Comparison of ENCODE assay signal across 9 mouse cellular contexts in genomic region chrX:83740533-83740932, GRCm38 (mm10).
DNase-seq lines count a peak whose midpoint lies in the region; ATAC-seq and TF ChIP-seq lines count a peak whose summit lies in the region.
"Had no signal": no experiment of that assay in that cellular context is flagged by ENCODE, and none has a peak within 500 bp of the region (broad histone marks: within the 10 kb centered on the region; RNA-seq: fewer than 3 reads in every experiment).

No protein-coding gene starts in this region.

- no peaks in the 10 kb centered on the region for H3K4me1 ChIP-seq in lung, adult 2 months (ENCODE audit: control insufficient read depth, insufficient read depth, low read length)
- H3K4me1 ChIP-seq: intestine, embryonic 15.5 days had no signal

- no peak for TF ChIP-seq CTCF in lung, adult 2 months (IDR thresholded peaks at IDR 0.05; ENCODE audit: insufficient read depth, low read length)
- 0 out of 2 replicates have a peak, but pooled peaks have one; percentile 4 for TF ChIP-seq CTCF in brain, embryonic 14.5 days (IDR thresholded peaks at IDR 0.05; ENCODE audit: borderline replicate concordance, extremely low read depth, insufficient read depth, insufficient read length)

- no peak overlapping the region for H3K4me3 ChIP-seq in lung, adult 2 months (replicated peaks; ENCODE audit: extremely low read depth, low read depth, low read length)
- H3K4me3 ChIP-seq: intestine, embryonic 15.5 days had no signal

- TF ChIP-seq POLR2A in lung, adult 2 months (IDR thresholded peaks at IDR 0.05; ENCODE audit: borderline replicate concordance, extremely low read depth, low read depth, low read length), result no peak
- TF ChIP-seq POLR2A in brain, embryonic 14.5 days (IDR thresholded peaks at IDR 0.05; ENCODE audit: borderline replicate concordance, extremely low read depth, insufficient read depth, insufficient read length, poor library complexity, severe bottlenecking), result no peak

- peak; percentile 20 for DNase-seq in kidney, adult 9 months
- DNase-seq in kidney, adult 8-10 months, result no peak
- DNase-seq in lung, postnatal 10 days, result peak; percentile 2
- no peak for DNase-seq in lung, adult 2 months
- DNase-seq in brain, embryonic 14.5 days (ENCODE audit: low read depth), result peak; percentile 68
- DNase-seq in retina, embryonic 14.5 days (ENCODE audit: low spot score), result peak; percentile 62
- DNase-seq: spleen, adult 18-20 months had no signal

- 13% methylated on average over 1 of the region's 1 CpGs for WGBS in lung, adult 2 months

- no peak for ATAC-seq in activated CD4-positive, CD25-positive, alpha-beta regulatory T cell, adult 4 months
- ATAC-seq: intestine, embryonic 15.5 days had no signal

Comparison
In these comparisons a context has a peak if more than half of its experiments do, and no peak if none do; other contexts are left out.
1. DNase-seq: peak in kidney, adult 9 months (single experiment), lung, postnatal 10 days (single experiment), brain, embryonic 14.5 days (single experiment) and retina, embryonic 14.5 days (single experiment); none in kidney, adult 8-10 months (0 of 2) and lung, adult 2 months (single experiment).